Mouse (Mus musculus) ES-Bruce4 (cell line): ENCODE results near the gene Gnaq. TPM values are rescaled to one million over a fixed set of nuclear protein-coding genes. Genes with fewer than 3 reads are reported as not detected.

Experiments used
- H3K27ac ChIP-seq: 2 replicates; pipeline ENCODE4 v1.5.1; 2012; ENCODE audit warnings: low read length, inconsistent platforms; ENCODE audit not compliant: insufficient read depth
- H3K27me3 ChIP-seq: 2 replicates; pipeline ENCODE4 v1.6.1; 2012; ENCODE audit warnings: mild to moderate bottlenecking, low read length, inconsistent platforms; ENCODE audit not compliant: control insufficient read depth, poor library complexity, insufficient read depth, severe bottlenecking
- H3K36me3 ChIP-seq: 2 replicates; pipeline ENCODE4 v1.6.1; 2012; ENCODE audit warnings: inconsistent platforms, mild to moderate bottlenecking, low read length, moderate library complexity; ENCODE audit not compliant: control insufficient read depth, poor library complexity, insufficient read depth, severe bottlenecking
- H3K4me1 ChIP-seq: one replicate; pipeline ENCODE4 v1.8.1; 2011; ENCODE audit warnings: low read length; ENCODE audit not compliant: control insufficient read depth, insufficient read depth
- H3K4me3 ChIP-seq: 2 replicates; pipeline ENCODE4 v1.5.1; 2011; ENCODE audit warnings: low read depth, mild to moderate bottlenecking, low read length
- H3K9ac ChIP-seq: 2 replicates; pipeline ENCODE4 v1.6.1; 2012; ENCODE audit warnings: low read depth, mild to moderate bottlenecking, inconsistent platforms; ENCODE audit not compliant: poor library complexity, severe bottlenecking
- H3K9me3 ChIP-seq: replicated peaks from 2 replicates; pipeline ENCODE4 v1.6.1; 2012; ENCODE audit warnings: mild to moderate bottlenecking, low read length, inconsistent platforms; ENCODE audit not compliant: control insufficient read depth, poor library complexity, insufficient read depth, severe bottlenecking
- CTCF ChIP-seq: IDR thresholded peaks from one replicate; pipeline ENCODE4 v1.8.1; 2011; ENCODE audit warnings: low read depth, low read length
- EP300 ChIP-seq: IDR thresholded peaks from 2 replicates; pipeline ENCODE4 v1.6.1; 2011; ENCODE audit warnings: low read depth, low read length; ENCODE audit not compliant: insufficient read depth
- POLR2A ChIP-seq: IDR thresholded peaks from one replicate; pipeline ENCODE4 v1.8.1; 2011; ENCODE audit warnings: low read length; ENCODE audit not compliant: insufficient read depth
- polyA plus RNA-seq: library from polyadenylated mRNA; stranded (reverse); fragments of >200 nt; gene quantifications from 2 replicates; pipeline ENCODE4 v1.2.4, GENCODE M21; 2011; ENCODE audit warnings: low read depth; ENCODE audit not compliant: missing spikeins, insufficient read depth, insufficient read length

Gnaq gene
- polyA plus RNA-seq, 1 experiment: 37.7 TPM

DNA sequence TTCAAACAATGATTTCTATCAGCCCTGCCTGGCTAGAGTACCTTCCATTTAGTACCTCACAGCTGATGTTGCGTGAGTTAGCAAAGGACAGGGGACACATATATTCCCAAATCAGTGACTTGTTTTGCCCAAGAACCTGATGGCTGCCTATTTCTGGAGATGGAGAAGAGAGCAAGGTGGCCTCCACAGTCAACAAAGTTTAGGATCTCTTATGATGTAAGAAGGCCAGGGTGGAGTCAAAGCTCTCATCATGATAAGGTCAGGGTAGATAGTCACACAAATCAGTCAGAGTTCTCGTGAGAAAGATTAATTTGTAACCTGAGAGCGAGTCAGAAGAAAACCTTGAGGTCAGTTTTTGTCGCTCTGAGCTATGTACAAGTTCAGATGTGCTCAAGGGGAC, 39.0 kb upstream of the Gnaq start:
- peaks cover 3% of the 10 kb centered on the region; the same call in 1 of the 2 replicates for H3K9me3 ChIP-seq
- no peaks in the 10 kb centered on the region for H3K4me1 ChIP-seq
- H3K36me3 ChIP-seq: no peaks in the 10 kb centered on the region
- TF ChIP-seq CTCF (no peak), EP300 (no peak), POLR2A (no peak)
- H3K27me3 ChIP-seq: no peaks in the 10 kb centered on the region
- no peak overlapping the region for H3K4me3 ChIP-seq
- no peak overlapping the region for H3K9ac ChIP-seq
- H3K27ac ChIP-seq: no peak overlapping the region

DNA sequence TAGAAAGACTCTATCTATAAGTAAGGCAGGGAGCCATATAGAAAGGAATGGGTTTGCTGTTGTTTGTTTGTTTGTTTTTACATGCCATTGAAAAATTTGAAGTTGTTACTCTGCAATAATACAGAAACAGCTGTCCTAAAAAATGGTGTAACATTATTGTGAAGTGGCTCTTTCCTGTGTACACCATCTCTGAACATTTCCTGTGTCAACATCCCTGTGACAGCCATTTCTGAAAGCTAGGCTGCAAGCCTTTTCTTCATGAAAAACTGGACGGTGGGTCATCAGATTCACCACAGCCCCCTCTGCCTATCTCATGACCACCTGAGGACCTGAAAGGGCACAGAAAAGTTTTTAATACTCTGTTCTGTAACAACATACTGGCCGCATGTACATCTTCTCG, 22.7 kb upstream of the Gnaq start:
- Histone ChIP-seq H3K9ac (no peak overlapping the region), H3K4me1 (no peaks in the 10 kb centered on the region), H3K36me3 (no peaks in the 10 kb centered on the region), H3K9me3 (no peaks in the 10 kb centered on the region), H3K27me3 (no peaks in the 10 kb centered on the region), H3K4me3 (no peak overlapping the region), H3K27ac (no peak overlapping the region)
- TF ChIP-seq EP300 (no peak), CTCF (no peak), POLR2A (no peak)

DNA sequence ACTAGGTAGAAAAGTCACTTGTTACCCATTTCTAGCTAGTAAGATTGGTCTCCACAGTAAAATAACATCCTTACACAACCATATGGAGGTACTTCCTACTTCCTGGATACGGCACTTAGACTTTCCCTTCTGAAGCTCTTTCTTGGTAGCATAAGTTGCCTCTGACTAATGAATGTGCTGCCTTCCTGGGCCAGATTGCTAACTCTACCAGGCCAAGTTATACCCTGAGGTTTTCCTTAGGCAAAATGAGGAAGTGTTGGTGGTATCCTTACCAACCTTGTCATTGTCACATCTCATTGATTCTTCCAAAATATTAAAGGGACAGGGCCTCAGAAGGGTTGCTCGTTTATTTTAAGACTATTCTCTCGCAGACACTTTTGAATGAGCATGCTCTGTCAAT, 22.0 kb upstream of the Gnaq start:
- H3K27ac ChIP-seq: no peak overlapping the region
- no peaks in the 10 kb centered on the region for H3K27me3 ChIP-seq
- no peak overlapping the region for H3K9ac ChIP-seq
- no peaks in the 10 kb centered on the region for H3K36me3 ChIP-seq
- no peaks in the 10 kb centered on the region for H3K4me1 ChIP-seq
- no peak overlapping the region for H3K4me3 ChIP-seq
- no peaks in the 10 kb centered on the region for H3K9me3 ChIP-seq
- TF ChIP-seq EP300: no peak

DNA sequence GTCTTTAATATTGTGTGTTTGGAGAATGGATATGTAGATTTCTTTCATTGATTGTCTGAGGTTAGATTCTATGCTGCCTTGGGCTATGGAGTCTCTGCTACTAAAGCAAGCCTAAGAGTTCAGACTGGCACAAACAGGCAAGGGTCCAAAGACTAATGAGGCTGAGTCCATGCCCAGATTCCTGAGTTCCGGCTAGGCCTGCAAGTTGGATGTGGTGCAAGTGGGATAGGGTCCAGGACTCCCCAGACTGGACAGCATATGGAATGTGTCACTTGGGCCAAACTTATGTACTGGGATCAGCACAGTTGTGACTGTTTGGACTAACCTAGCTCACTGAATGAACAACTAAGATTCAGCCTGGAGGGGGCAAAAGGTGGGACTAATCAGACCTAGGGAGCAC, 19.3 kb upstream of the Gnaq start:
- Histone ChIP-seq H3K36me3 (no peaks in the 10 kb centered on the region), H3K4me3 (no peak overlapping the region), H3K27ac (no peak overlapping the region), H3K9ac (no peak overlapping the region), H3K9me3 (no peaks in the 10 kb centered on the region), H3K4me1 (no peaks in the 10 kb centered on the region), H3K27me3 (no peaks in the 10 kb centered on the region)
- TF ChIP-seq CTCF (no peak), POLR2A (no peak), EP300 (no peak)

DNA sequence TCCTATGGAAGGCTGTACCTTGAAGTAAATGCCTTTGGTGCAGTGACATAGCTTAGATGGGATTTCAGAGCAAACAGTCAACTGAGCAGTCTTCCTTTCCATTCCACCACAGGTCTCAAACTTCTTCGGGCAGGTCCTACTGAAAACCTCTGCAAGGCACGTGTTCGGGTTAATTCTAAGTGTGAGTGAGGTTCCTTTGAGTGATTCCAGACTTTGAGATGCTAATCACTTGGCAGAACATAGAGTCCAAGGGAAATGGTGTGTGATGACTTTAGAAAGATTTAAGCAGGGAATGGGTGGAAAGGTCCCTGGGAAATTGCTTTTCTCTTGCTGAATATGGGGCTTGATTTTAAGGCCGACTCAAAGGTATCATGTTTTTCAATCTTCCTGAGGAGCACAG, 14.2 kb upstream of the Gnaq start:
- TF ChIP-seq CTCF: no peak
- no peak for TF ChIP-seq POLR2A
- TF ChIP-seq EP300: no peak
- Histone ChIP-seq H3K36me3 (no peaks in the 10 kb centered on the region), H3K4me3 (no peak overlapping the region), H3K9ac (no peak overlapping the region), H3K4me1 (no peaks in the 10 kb centered on the region), H3K27ac (no peak overlapping the region), H3K27me3 (no peaks in the 10 kb centered on the region), H3K9me3 (no peaks in the 10 kb centered on the region)

DNA sequence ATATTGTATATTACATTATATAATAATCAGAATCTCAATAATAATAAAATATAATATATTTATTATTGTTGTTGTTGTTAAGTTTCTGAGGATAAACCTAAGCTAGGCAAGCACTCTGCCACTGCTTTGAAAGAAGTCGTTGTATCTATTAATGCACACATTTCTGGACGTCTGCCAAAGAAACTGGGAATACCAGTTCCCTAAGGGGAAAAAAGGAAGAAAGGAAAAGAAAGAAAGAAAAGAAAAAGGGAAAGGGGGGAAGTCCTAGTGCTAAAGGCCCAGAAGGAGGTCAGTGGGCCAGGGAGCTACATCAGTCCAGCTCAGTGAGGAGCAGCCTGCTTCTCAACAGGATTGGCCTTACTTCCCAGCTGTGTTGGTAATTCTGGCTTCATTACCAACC, 11.3 kb upstream of the Gnaq start:
- TF ChIP-seq POLR2A (no peak), CTCF (no peak), EP300 (no peak)
- Histone ChIP-seq H3K27me3 (no peaks in the 10 kb centered on the region), H3K27ac (no peak overlapping the region), H3K9ac (no peak overlapping the region), H3K4me3 (no peak overlapping the region), H3K4me1 (no peaks in the 10 kb centered on the region), H3K36me3 (no peaks in the 10 kb centered on the region), H3K9me3 (no peaks in the 10 kb centered on the region)

DNA sequence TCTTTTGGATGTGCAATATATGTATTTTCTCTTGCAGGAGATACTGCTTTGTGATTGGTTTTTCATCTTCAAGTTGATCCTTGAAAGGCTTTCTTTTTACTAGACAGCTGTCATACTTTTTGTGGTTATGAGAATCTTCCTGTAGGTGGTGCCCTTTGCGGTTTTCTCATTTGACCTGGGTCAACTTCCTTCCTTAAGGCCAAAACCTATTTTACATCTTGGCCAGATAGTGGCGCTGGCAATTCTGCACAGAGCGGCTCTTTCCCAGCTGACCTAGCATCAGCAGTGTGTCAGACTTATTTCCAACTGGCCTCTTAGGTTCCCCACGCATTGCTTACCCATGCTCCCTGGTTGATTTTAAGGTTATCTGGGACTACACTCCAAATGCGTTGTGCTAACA, 3.9 kb upstream of the Gnaq start:
- no peak overlapping the region for H3K4me3 ChIP-seq
- TF ChIP-seq CTCF (peak; percentile 60), POLR2A (no peak), EP300 (no peak)
- no peak overlapping the region for H3K9ac ChIP-seq
- H3K9me3 ChIP-seq: no peaks in the 10 kb centered on the region
- H3K4me1 ChIP-seq: no peaks in the 10 kb centered on the region
- H3K27ac ChIP-seq: no peak overlapping the region
- no peaks in the 10 kb centered on the region for H3K27me3 ChIP-seq
- no peaks in the 10 kb centered on the region for H3K36me3 ChIP-seq
